Mouse (Mus musculus) ES-E14 (cell line): ENCODE results near the gene Fam169b. TPM values are rescaled to one million over a fixed set of nuclear protein-coding genes. Genes with fewer than 3 reads are reported as not detected.
"Not testable (repeated sequence)": the region's sequence is repeated elsewhere in the genome, so short reads cannot be mapped to it uniquely, and the experiment has no call there.

Experiments used
- DNase-seq: peaks from one replicate; pipeline ENCODE4 v3.0.0-alpha.2; 2013; ENCODE audit warnings: low read depth, low spot score
- H3K27ac ChIP-seq: 2 replicates; pipeline ENCODE4 v1.5.1; 2012; ENCODE audit warnings: low read depth, mild to moderate bottlenecking, low read length, moderate library complexity, mixed read lengths; ENCODE audit not compliant: poor library complexity, insufficient read depth, severe bottlenecking
- H3K36me3 ChIP-seq: 2 replicates; pipeline ENCODE4 v1.6.1; 2012; ENCODE audit warnings: mild to moderate bottlenecking, low read length, moderate library complexity, mixed read lengths; ENCODE audit not compliant: control insufficient read depth, poor library complexity, insufficient read depth, severe bottlenecking
- H3K4me1 ChIP-seq, 2 experiments: fragments of 150-350 bp in 1 of 2; sonication (generic) in 1 of 2; 2 replicates each; pipeline ENCODE4 v1.6.1; 2012; ENCODE audit warnings: low read length in 2 of 2, mild to moderate bottlenecking in 1 of 2, mixed read lengths in 1 of 2; ENCODE audit not compliant: control insufficient read depth in 2 of 2, insufficient read depth in 2 of 2, poor library complexity in 1 of 2
- H3K4me3 ChIP-seq, 2 experiments: fragments of 150-350 bp in 1 of 2; sonication (generic) in 1 of 2; 2 replicates each; pipeline ENCODE4 v1.5.1; 2012; ENCODE audit warnings: low read length in 2 of 2, low read depth in 1 of 2, mild to moderate bottlenecking in 1 of 2, mixed read lengths in 1 of 2; ENCODE audit not compliant: insufficient read depth in 1 of 2, poor library complexity in 1 of 2, severe bottlenecking in 1 of 2
- H3K9ac ChIP-seq: 2 replicates; pipeline ENCODE4 v1.6.1; 2012; ENCODE audit warnings: low read depth, mild to moderate bottlenecking, low read length, mixed read lengths; ENCODE audit not compliant: poor library complexity, insufficient read depth, severe bottlenecking
- H3K9me3 ChIP-seq: fragments of 150-350 bp; sonication (generic); 2 replicates; pipeline ENCODE4 v1.6.1; 2012; ENCODE audit warnings: low read depth, mild to moderate bottlenecking, low read length; ENCODE audit not compliant: control insufficient read depth, insufficient read depth
- CHD2 ChIP-seq: IDR thresholded peaks from 2 replicates; pipeline ENCODE4 v1.6.1; 2014; ENCODE audit warnings: mild to moderate bottlenecking, low read depth, low read length, inconsistent platforms
- HCFC1 ChIP-seq: IDR thresholded peaks from 2 replicates; pipeline ENCODE4 v1.6.1; 2012; ENCODE audit warnings: low read length, inconsistent platforms, borderline replicate concordance; ENCODE audit not compliant: insufficient read depth
- MAFK ChIP-seq: IDR thresholded peaks from 2 replicates; pipeline ENCODE4 v1.6.1; 2014; ENCODE audit warnings: mild to moderate bottlenecking, low read depth, low read length, inconsistent platforms; ENCODE audit not compliant: insufficient read depth
- ZC3H11A ChIP-seq: IDR thresholded peaks from 2 replicates; pipeline ENCODE4 v1.6.1; 2012; ENCODE audit warnings: low read depth, mild to moderate bottlenecking, inconsistent platforms, low read length, borderline replicate concordance
- ZNF384 ChIP-seq: IDR thresholded peaks from 2 replicates; pipeline ENCODE4 v1.6.1; 2012; ENCODE audit warnings: low read depth, low read length, inconsistent platforms
- in situ Hi-C, 2 experiments: fragments of 600-800 bp; cut with MboI; formaldehyde crosslinking; loops; one replicate each; pipeline ENCODE4 v1.15.1; 2025; ENCODE audit warnings: low sequenced_read_pairs in 2 of 2, inconsistent platforms in 1 of 2; ENCODE audit not compliant: unreplicated experiment in 2 of 2
- total RNA-seq: library from RNA; depleted of rRNA; stranded (reverse); fragments of 300-350 nt; gene quantifications from 2 replicates; pipeline ENCODE4 v1.2.3, GENCODE M21; 2012

The Fam169b gene
- total RNA-seq, 1 experiment: 5.7 TPM

DNA sequence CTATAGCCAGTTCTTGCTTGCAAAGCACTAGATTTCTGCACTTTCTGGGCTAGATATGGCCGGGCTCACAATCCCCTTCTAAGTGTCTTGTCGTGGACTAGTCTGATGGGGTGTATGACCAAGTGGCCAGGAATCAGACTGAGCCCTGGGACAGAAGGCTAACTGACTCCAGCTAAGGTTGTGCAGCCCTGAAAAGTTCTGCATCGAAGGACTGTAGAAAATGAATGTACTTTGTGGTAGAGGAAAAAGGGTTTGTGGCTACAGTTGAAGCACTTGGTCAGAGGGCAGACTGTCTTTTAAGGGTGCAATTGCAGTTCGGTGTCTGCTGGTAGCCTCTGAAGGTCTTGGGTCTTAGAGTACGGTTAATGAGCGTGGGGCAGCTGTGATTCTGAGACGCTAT lies 5.8 kb downstream of the Fam169b start:
- H3K4me1 ChIP-seq: peaks cover 5 to 27% of the 10 kb centered on the region in 2 experiments; a peak in 2 of 4 replicates
- H3K4me3 ChIP-seq: no peak overlapping the region
- no peak overlapping the region for H3K9ac ChIP-seq
- in situ Hi-C loops: no loop called here
- no peaks in the 10 kb centered on the region for H3K9me3 ChIP-seq
- no peak overlapping the region for H3K27ac ChIP-seq
- no peak for DNase-seq
- no peak for TF ChIP-seq HCFC1
- no peak for TF ChIP-seq ZNF384
- TF ChIP-seq ZC3H11A: no peak
- no peak for TF ChIP-seq CHD2
- TF ChIP-seq MAFK: no peak
- H3K36me3 ChIP-seq: peaks cover 1% of the 10 kb centered on the region; the same call in 1 of the 2 replicates

DNA sequence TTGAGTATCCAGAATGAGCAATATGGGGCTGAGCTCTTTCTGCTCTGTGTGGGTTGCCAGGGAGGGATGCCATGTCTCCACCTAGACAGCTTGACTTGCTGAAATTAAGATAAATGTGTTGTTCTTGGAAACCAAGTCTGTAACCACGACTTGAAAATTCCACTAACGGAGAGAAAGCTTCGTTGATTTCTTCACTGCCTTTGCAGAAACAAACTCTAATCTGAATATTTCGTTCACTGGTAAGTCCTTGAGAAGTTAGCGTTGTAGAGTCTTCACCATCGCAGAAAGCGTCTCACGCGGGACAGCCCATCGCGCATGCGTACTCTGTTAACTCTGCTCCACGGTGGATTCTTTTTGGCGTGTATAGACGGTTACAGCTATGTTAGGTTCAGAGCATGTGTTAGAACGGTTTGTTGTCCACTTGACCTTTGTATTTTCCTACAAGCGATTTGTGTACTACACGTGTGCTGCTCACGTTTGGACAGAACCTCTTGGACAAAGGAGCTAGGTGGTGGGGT lies 6.8 kb downstream of the Fam169b start:
- Histone ChIP-seq H3K4me1 (peaks cover 5 to 22% of the 10 kb centered on the region in 2 experiments; a peak in 2 of 4 replicates), H3K9me3 (no peaks in the 10 kb centered on the region), H3K4me3 (no peak overlapping the region), H3K27ac (no peak overlapping the region), H3K36me3 (peaks cover 1% of the 10 kb centered on the region; the same call in 1 of the 2 replicates), H3K9ac (no peak overlapping the region)
- DNase-seq: no peak
- TF ChIP-seq HCFC1: no peak
- no peak for TF ChIP-seq MAFK
- no peak for TF ChIP-seq ZC3H11A
- no peak for TF ChIP-seq CHD2
- no peak for TF ChIP-seq ZNF384
- in situ Hi-C loops: no loop called here

DNA sequence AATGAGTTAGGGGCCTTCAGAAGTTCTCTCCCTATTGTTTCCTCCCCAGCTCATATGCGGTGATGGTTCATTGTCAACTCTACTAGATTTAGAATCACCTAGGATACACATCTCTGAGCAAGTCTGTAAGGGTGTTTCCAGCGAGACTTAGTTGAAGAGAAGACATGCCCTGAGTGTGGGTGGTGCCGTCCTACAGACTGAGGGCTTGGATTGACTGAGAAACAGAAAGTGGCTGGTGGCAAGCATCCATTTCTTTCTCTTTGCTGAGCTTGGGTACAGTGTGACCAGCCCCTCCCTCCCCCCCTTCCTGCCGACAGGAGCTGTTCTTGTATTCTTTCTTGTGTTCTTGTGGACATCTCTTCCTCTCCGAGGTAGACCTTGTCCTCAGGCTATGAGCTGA lies 7.7 kb downstream of the Fam169b start:
- Histone ChIP-seq H3K4me1 (peaks cover 6 to 25% of the 10 kb centered on the region in 2 experiments; a peak in 2 of 4 replicates), H3K36me3 (peaks cover 1% of the 10 kb centered on the region; the same call in 1 of the 2 replicates), H3K9ac (no peak overlapping the region), H3K27ac (no peak overlapping the region), H3K4me3 (no peak overlapping the region), H3K9me3 (no peaks in the 10 kb centered on the region)
- DNase-seq: no peak
- TF ChIP-seq HCFC1 (no peak), CHD2 (no peak), ZC3H11A (no peak), ZNF384 (no peak), MAFK (no peak)
- in situ Hi-C loops: no loop called here

DNA sequence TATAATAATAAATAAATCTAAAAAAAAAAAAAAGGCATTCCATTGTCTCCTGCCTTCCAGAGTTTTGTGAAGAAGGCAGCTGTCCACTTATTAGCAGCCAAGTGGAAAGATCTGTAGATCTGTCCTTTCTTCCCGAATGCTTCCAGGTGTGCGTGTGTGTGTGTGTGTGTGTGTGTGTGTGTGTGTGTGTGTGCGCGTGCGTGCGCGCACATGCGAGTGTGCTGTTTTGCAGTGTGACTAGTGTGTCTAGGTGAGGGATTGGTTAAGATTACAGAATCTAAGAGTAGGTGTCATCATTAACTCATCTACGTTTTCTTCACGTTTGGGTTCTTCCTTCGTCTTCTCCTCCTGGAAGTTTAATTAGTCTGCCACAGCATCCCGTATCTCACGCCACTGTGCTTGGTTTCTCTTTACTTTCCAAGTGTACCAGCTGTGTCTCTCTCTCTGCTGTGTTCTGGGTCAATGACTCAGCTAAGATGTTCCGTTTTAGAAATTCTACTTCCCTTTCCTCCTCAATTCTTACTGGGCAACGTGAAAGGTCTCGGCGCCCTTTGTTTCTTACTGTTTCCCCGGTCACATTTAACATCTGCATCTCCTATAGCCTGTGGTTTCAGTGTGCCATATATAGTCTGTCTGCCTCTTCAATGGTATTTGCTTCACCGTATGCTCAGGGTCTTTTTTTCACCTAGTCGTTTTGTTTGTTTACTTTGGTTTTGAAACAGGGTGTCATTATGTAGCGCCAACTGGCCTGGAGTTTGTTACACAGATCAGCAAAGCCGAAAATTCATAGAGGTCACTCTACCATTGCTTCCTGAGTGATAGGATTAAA lies 8.9 kb downstream of the Fam169b start:
- Histone ChIP-seq H3K36me3 (peaks cover 1% of the 10 kb centered on the region; the same call in 1 of the 2 replicates), H3K27ac (no peak overlapping the region), H3K4me3 (no peak overlapping the region), H3K4me1 (peaks cover 3 to 23% of the 10 kb centered on the region in 2 experiments; a peak in 2 of 4 replicates), H3K9ac (no peak overlapping the region), H3K9me3 (no peaks in the 10 kb centered on the region)
- no peak for DNase-seq
- TF ChIP-seq HCFC1 (no peak), ZC3H11A (no peak), MAFK (no peak), ZNF384 (no peak), CHD2 (no peak)
- in situ Hi-C loops: no loop called here

DNA sequence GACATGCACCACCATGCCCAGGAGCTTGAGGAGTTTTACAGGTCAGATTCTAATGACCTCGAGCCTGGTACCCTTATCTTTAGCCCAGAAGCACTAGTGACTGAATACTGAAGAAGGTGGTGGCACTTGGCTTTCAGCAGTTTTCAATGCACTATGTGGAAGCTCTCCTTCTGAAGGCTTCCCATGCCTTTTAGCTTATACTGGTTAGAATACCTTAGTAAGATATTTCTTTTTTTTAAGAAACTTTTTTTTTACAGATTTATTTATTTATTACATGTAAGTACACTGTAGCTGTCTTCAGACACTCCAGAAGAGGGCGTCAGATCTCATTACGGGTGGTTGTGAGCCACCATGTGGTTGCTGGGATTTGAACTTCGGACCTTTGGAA lies 9.5 kb downstream of the Fam169b start:
- H3K27ac ChIP-seq, H3K36me3 ChIP-seq, H3K4me3 ChIP-seq, in situ Hi-C loops, H3K9ac ChIP-seq, H3K9me3 ChIP-seq, DNase-seq: not testable (repeated sequence)
- peaks cover 3 to 23% of the 10 kb centered on the region in 2 experiments; a peak in 2 of 4 replicates for H3K4me1 ChIP-seq
